25 mouse cellular contexts compared by ENCODE assay signal in the genomic region with DNA sequence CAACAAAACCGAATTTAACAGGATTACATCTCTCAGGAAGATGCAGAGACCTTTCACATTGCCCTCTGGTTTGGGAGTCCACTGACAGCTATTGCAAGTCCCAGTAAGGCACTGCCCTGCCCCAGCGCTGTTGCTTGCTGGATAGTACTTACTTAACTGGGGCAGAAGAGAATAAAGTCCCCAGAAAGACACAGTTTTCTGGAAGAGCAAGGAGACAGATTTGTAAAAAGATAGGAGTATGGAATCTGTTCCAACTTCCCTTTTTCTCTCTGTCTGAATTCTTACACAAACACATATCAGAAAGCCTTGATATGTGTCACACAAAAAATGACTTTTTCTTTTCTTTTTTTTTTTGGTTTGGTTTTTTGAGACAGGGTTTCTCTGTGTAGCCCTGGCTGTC. TPM values are rescaled to one million over a fixed set of nuclear protein-coding genes. Genes with fewer than 3 reads are reported as not detected.
"Had no signal": no experiment of that assay in that cellular context is flagged by ENCODE, and none has a peak within 500 bp of the region (broad histone marks: within the 10 kb centered on the region; RNA-seq: fewer than 3 reads in every experiment).

No protein-coding gene starts in this region.

- H3K4me3 ChIP-seq: midbrain, embryonic 10.5 days; myocyte; neural tube, embryonic 12.5 days had no signal

- DNase-seq: lung, adult 18-20 months; lung, embryonic 14.5 days; lung, postnatal 10 days; lung, postnatal 4 days; midbrain, embryonic 14.5 days; retina, postnatal 1 day; right cerebral cortex, adult 18-20 months; right cerebral cortex, postnatal 25 days; right cerebral cortex, postnatal 4 days; spleen, adult 18-20 months; thymus, adult 18-20 months; thymus, postnatal 14 days; thymus, postnatal 36 days had no signal

- ATAC-seq: midbrain, embryonic 16.5 days had no signal

- H3K9ac ChIP-seq: lung, embryonic 14.5 days; neural tube, embryonic 12.5 days had no signal

- H3K36me3 ChIP-seq: midbrain, embryonic 10.5 days; neural tube, embryonic 12.5 days had no signal

- H3K27ac ChIP-seq: midbrain, embryonic 10.5 days; neural tube, embryonic 12.5 days had no signal

- H3K9me3 ChIP-seq: midbrain, embryonic 10.5 days; neural tube, embryonic 12.5 days had no signal

- H3K4me2 ChIP-seq: lung, embryonic 14.5 days; neural tube, embryonic 12.5 days had no signal

RNA-seq across cellular contexts. Expression of gene Cdkn2a, which starts 5.3 kb away (rescaled TPM):
- total RNA-seq: megakaryocyte, adult 5-6 weeks; megakaryocyte-erythroid progenitor cell, adult 5-6 weeks had no signal
- polyA plus RNA-seq: liver, embryonic 16.5 days; lung, embryonic 14.5 days; lung, embryonic 16.5 days; midbrain, embryonic 10.5 days; midbrain, embryonic 14.5 days; midbrain, embryonic 16.5 days; myocyte; neural tube, embryonic 12.5 days; neural tube, embryonic 14.5 days; stomach, embryonic 14.5 days; stomach, embryonic 16.5 days; thymus, postnatal 0 days had no signal

RNA-seq across cellular contexts. Expression of gene Cdkn2b, which starts 11.1 kb away (rescaled TPM):
- total RNA-seq: megakaryocyte, adult 5-6 weeks; megakaryocyte-erythroid progenitor cell, adult 5-6 weeks had no signal
- polyA plus RNA-seq: myocyte had no signal
